Mouse (Mus musculus) ES-Bruce4 (cell line): ENCODE results near the gene Zfp263.

Experiments
- CTCF ChIP-seq: IDR thresholded peaks from one replicate; pipeline ENCODE4 v1.8.1; 2011; ENCODE audit warnings: low read depth, low read length
- EP300 ChIP-seq: IDR thresholded peaks from 2 replicates; pipeline ENCODE4 v1.6.1; 2011; ENCODE audit warnings: low read depth, low read length; ENCODE audit not compliant: insufficient read depth
- POLR2A ChIP-seq: IDR thresholded peaks from one replicate; pipeline ENCODE4 v1.8.1; 2011; ENCODE audit warnings: low read length; ENCODE audit not compliant: insufficient read depth

DNA sequence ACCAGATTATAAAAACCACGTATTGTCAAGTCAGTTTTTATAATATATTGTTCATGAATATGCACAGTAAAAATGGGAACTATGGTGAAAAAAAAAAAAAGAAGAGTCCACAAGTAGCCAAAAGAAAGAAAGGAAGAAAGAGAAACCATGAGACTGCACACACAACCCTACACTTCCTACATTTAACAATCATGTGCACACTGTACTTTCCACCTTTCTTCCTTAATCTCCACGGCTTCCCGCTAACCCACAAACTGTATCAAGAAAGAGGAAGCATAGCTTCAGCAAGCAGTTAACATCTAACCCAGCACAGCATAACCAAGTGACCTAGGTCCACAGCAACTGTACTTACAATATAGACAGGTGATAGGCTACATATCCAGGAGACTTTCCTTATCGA lies 11.3 kb upstream of the Zfp263 start:
- TF ChIP-seq POLR2A (no peak), EP300 (no peak), CTCF (no peak)
